Mouse (Mus musculus) liver, embryonic 16.5 days (tissue): ENCODE data around the gene Srsf12. TPM values are rescaled to one million over a fixed set of nuclear protein-coding genes. Genes with fewer than 3 reads are reported as not detected.

Experiments
- ATAC-seq: fragments of 200-750 bp; cut with Nextera tagmentation; 2 replicates; pipeline ENCODE4 v1.8.0; 2017; ENCODE audit warnings: low read depth, mild to moderate bottlenecking, moderate number of reproducible peaks, moderate library complexity
- H3K27ac ChIP-seq: fragments of 300-500 bp; sonication (generic); 2 replicates; pipeline ENCODE4 v1.5.1; 2014; ENCODE audit warnings: mild to moderate bottlenecking, low read length
- H3K27me3 ChIP-seq: fragments of 300-500 bp; sonication (generic); 2 replicates; pipeline ENCODE4 v1.6.1; 2014; ENCODE audit warnings: low read depth, low read length, mixed read lengths; ENCODE audit not compliant: control insufficient read depth, insufficient read depth
- H3K36me3 ChIP-seq: fragments of 300-500 bp; sonication (generic); 2 replicates; pipeline ENCODE4 v1.6.1; 2014; ENCODE audit warnings: mild to moderate bottlenecking; ENCODE audit not compliant: control insufficient read depth, insufficient read depth
- H3K4me1 ChIP-seq: fragments of 300-500 bp; sonication (generic); 2 replicates; pipeline ENCODE4 v1.6.1; 2014; ENCODE audit warnings: low read depth, low read length, mixed read lengths; ENCODE audit not compliant: control insufficient read depth
- H3K4me2 ChIP-seq: fragments of 300-500 bp; sonication (generic); 2 replicates; pipeline ENCODE4 v1.6.1; 2014; ENCODE audit warnings: low read depth, low read length, mixed read lengths
- H3K4me3 ChIP-seq: fragments of 300-500 bp; sonication (generic); 2 replicates; pipeline ENCODE4 v1.5.1; 2014; ENCODE audit warnings: low read depth, mild to moderate bottlenecking, low read length
- H3K9ac ChIP-seq: fragments of 300-500 bp; sonication (generic); 2 replicates; pipeline ENCODE4 v1.6.1; 2014; ENCODE audit warnings: low read depth, low read length
- H3K9me3 ChIP-seq: fragments of 300-500 bp; sonication (generic); replicated peaks from 2 replicates; pipeline ENCODE4 v1.6.1; 2016; ENCODE audit warnings: low read length; ENCODE audit not compliant: control insufficient read depth
- WGBS: fragments of 180-500 bp; shearing (Covaris S2); extraction: QIAGEN DNeasy Blood & Tissue Kit; methylation state at CpG from one replicate; pipeline ENCODE4 v1.1.7; 2014; ENCODE audit not compliant: insufficient replicate concordance; 5-methylcytosine and 5-hydroxymethylcytosine counted together
- polyA plus RNA-seq: library from polyadenylated mRNA; unstranded; fragments of >200 nt; fragmentation: Nextera tagmentation; extraction: Ambion mirVana; gene quantifications from 2 replicates; pipeline ENCODE4 v1.2.1, GENCODE M21; 2015

Gene Srsf12
- polyA plus RNA-seq, 1 experiment from 2014 or later, result 0.07 TPM

- Histone ChIP-seq H3K4me2 (no peak overlapping the region), H3K4me1 (no peaks in the 10 kb centered on the region; the same call in 1 of the 2 replicates), H3K9ac (no peak overlapping the region), H3K27me3 (no peaks in the 10 kb centered on the region), H3K4me3 (no peak overlapping the region), H3K9me3 (no peaks in the 10 kb centered on the region), H3K36me3 (no peaks in the 10 kb centered on the region), H3K27ac (no peak overlapping the region)
- no peak for ATAC-seq
- WGBS, result 59% methylated on average over 1 of the region's 1 CpGs
These were observed 13.1 kb downstream of the Srsf12 start for GRCm38 (mm10) chr4:33221847-33222246.

- Histone ChIP-seq H3K9ac (no peak overlapping the region), H3K9me3 (no peaks in the 10 kb centered on the region), H3K27ac (no peak overlapping the region), H3K4me3 (no peak overlapping the region), H3K27me3 (no peaks in the 10 kb centered on the region), H3K4me1 (no peaks in the 10 kb centered on the region; the same call in 1 of the 2 replicates), H3K4me2 (no peak overlapping the region), H3K36me3 (no peaks in the 10 kb centered on the region)
- ATAC-seq, result no peak
- WGBS, result 43% methylated on average over 7 of the region's 7 CpGs
These were observed 15.3 kb downstream of the Srsf12 start for GRCm38 (mm10) chr4:33224003-33224675.

- Histone ChIP-seq H3K9ac (no peak overlapping the region), H3K4me2 (no peak overlapping the region), H3K4me3 (no peak overlapping the region), H3K27ac (no peak overlapping the region), H3K36me3 (no peaks in the 10 kb centered on the region), H3K27me3 (no peaks in the 10 kb centered on the region), H3K4me1 (no peaks in the 10 kb centered on the region; the same call in 1 of the 2 replicates), H3K9me3 (no peaks in the 10 kb centered on the region)
- no peak for ATAC-seq
- WGBS, result 61% methylated on average over 7 of the region's 7 CpGs
These were observed 18.4 kb downstream of the Srsf12 start for GRCm38 (mm10) chr4:33227164-33227563.

DNA sequence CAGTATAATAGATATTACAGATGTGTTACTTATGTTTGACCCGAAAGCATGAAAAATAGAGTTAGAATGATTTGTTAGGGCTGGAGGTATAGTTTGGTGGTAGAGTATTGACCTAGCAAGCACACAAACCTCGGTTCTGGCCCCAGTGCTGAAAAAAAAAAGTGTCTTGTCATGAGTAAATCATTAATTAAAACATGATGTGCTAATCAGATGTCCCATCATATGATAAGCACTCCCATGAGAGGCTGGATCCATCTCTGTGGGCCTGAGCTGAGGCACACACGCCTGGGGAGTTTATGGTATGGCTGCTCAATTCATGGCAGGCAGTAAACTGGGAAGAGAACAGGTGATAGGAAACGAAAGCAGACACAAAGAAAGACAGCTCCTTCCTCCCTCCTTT is 20.8 kb downstream of the Srsf12 start:
- Histone ChIP-seq H3K27ac (no peak overlapping the region), H3K9ac (no peak overlapping the region), H3K36me3 (no peaks in the 10 kb centered on the region), H3K4me2 (no peak overlapping the region), H3K4me1 (no peaks in the 10 kb centered on the region; the same call in 1 of the 2 replicates), H3K4me3 (no peak overlapping the region), H3K27me3 (no peaks in the 10 kb centered on the region), H3K9me3 (no peaks in the 10 kb centered on the region)
- no peak for ATAC-seq
- 51% methylated on average over 4 of the region's 4 CpGs for WGBS

DNA sequence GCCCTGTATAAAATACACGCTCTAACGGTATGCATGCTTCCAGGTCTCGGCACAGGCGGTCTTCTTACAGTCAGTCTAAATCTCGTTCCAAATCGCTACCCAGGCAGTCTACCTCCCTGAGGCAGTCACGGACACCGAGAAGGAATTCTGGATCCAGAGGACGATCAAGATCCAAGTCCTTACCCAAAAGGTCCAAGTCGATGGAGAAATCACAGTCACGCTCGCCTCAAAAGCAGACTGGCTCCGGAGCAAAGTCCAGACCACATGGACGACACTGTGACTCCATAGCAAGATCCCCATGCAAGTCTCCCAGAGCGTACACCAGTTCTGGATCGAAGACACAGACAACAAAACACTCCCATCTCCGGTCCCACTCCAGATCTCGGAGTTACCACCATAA is 22.1 kb downstream of the Srsf12 start:
- ATAC-seq, result no peak
- 76% methylated on average over 18 of the region's 18 CpGs for WGBS
- Histone ChIP-seq H3K4me1 (no peaks in the 10 kb centered on the region), H3K27ac (no peak overlapping the region), H3K9me3 (no peaks in the 10 kb centered on the region), H3K9ac (no peak overlapping the region), H3K36me3 (no peaks in the 10 kb centered on the region), H3K27me3 (no peaks in the 10 kb centered on the region), H3K4me3 (no peak overlapping the region), H3K4me2 (no peak overlapping the region)

GRCm38 (mm10) chr4:33242536-33242935 is 33.7 kb downstream of the Srsf12 start:
- H3K4me2 ChIP-seq, result no peak overlapping the region

DNA sequence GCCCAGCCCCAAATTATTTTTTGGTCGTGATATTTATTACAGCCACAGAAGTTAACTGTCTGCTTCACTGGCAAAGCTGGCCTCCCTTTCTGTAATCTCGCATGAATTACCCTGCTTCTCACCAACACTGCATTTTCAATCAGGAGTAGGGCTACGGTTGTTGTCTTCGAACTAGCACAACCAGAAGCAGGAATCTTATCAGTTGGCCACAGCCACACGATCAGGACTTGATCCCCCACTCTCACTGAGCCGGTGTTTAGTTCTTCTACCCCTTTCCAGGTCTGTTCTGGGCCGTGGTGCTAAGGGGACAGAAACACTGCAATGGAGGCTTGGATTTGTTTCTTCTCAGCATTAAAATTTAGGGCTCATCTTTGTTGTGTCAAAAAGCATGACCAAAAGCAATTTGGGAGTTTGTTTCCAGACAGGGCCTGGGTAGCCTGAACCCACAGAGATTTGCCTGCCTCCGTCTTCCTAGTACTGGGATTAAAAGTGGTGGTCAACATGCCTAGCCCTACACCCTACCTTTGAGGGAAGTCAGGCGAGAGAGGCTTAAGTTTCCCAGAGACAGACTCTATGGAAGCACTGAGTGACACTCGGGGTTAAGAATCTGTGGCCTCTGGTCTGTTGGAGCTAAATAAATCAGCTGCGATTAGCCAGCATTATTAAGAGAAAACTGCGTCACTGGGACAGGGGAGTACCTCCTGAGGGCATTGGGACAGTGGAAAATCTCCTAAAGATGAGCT is 34.4 kb downstream of the Srsf12 start:
- Histone ChIP-seq H3K4me1 (peaks cover 22% of the 10 kb centered on the region), H3K4me3 (no peak overlapping the region), H3K27ac (peak overlapping the region; percentile 46; the same call in 1 of the 2 replicates), H3K4me2 (no peak overlapping the region), H3K9me3 (no peaks in the 10 kb centered on the region), H3K27me3 (no peaks in the 10 kb centered on the region), H3K9ac (no peak overlapping the region), H3K36me3 (peaks cover 22% of the 10 kb centered on the region)
- 41% methylated on average over 12 of the region's 12 CpGs for WGBS
- no peak for ATAC-seq

More at GRCm38 (mm10) chr4:33242536-33242935, 33.7 kb downstream of the Srsf12 start:
- Histone ChIP-seq H3K27ac (peak overlapping the region; percentile 46; the same call in 1 of the 2 replicates), H3K27me3 (no peaks in the 10 kb centered on the region), H3K9ac (no peak overlapping the region), H3K9me3 (no peaks in the 10 kb centered on the region), H3K4me3 (no peak overlapping the region), H3K4me1 (peaks cover 22% of the 10 kb centered on the region), H3K36me3 (peaks cover 22% of the 10 kb centered on the region)
- no peak for ATAC-seq
- 40% methylated on average over 5 of the region's 5 CpGs for WGBS

- ATAC-seq, result no peak
- H3K9me3 ChIP-seq, result no peaks in the 10 kb centered on the region
- H3K27ac ChIP-seq, result no peak overlapping the region
- WGBS, result 78% methylated on average over 4 of the region's 4 CpGs
- H3K9ac ChIP-seq, result no peak overlapping the region
- no peak overlapping the region for H3K4me3 ChIP-seq
- peaks cover 24% of the 10 kb centered on the region for H3K4me1 ChIP-seq
- H3K36me3 ChIP-seq, result peaks cover 22% of the 10 kb centered on the region
- H3K27me3 ChIP-seq, result no peaks in the 10 kb centered on the region
- H3K4me2 ChIP-seq, result no peak overlapping the region
These were observed 35.1 kb downstream of the Srsf12 start for GRCm38 (mm10) chr4:33243921-33244320.

- Histone ChIP-seq H3K27ac (0 out of 2 replicates have a peak overlapping the region, but pooled peaks have one; percentile 1), H3K4me2 (peak overlapping the region; percentile 81), H3K9me3 (no peaks in the 10 kb centered on the region), H3K36me3 (peaks cover 22% of the 10 kb centered on the region), H3K4me3 (peak overlapping the region; percentile 42), H3K9ac (no peak overlapping the region), H3K4me1 (peaks cover 26% of the 10 kb centered on the region), H3K27me3 (no peaks in the 10 kb centered on the region)
- WGBS, result 75% methylated on average over 14 of the region's 14 CpGs
- no peak for ATAC-seq
These were observed 37.1 kb downstream of the Srsf12 start for GRCm38 (mm10) chr4:33245853-33246395.
